Mouse (Mus musculus) left cerebral cortex, adult 11 months (tissue): ENCODE results near the gene 4931422A03Rik.

Experiments
- DNase-seq: peaks from one replicate; pipeline ENCODE4 v3.0.0; 2022; ENCODE audit warnings: low spot score

Gene 4931422A03Rik

GRCm38 (mm10) chr2:103935691-103936435 is 92.3 kb downstream of the 4931422A03Rik start:
- DNase-seq, result no peak

GRCm38 (mm10) chr2:103934670-103935069 is 93.5 kb downstream of the 4931422A03Rik start:
- no peak for DNase-seq

GRCm38 (mm10) chr2:103934270-103934669 is 93.9 kb downstream of the 4931422A03Rik start:
- DNase-seq, result no peak

- no peak for DNase-seq
Measured at GRCm38 (mm10) chr2:103932480-103932879, 95.7 kb downstream of the 4931422A03Rik start.

- no peak for DNase-seq
Measured at GRCm38 (mm10) chr2:103932025-103932424, 96.1 kb downstream of the 4931422A03Rik start.

- DNase-seq, result no peak
Measured at GRCm38 (mm10) chr2:103931511-103931911, 96.7 kb downstream of the 4931422A03Rik start.

GRCm38 (mm10) chr2:103930306-103931019 is 97.7 kb downstream of the 4931422A03Rik start:
- DNase-seq, result no peak

GRCm38 (mm10) chr2:103927610-103928145 is 100.5 kb downstream of the 4931422A03Rik start:
- DNase-seq, result no peak

GRCm38 (mm10) chr2:103926586-103927113 is 101.5 kb downstream of the 4931422A03Rik start:
- DNase-seq, result no peak

GRCm38 (mm10) chr2:103919488-103919887 is 108.7 kb downstream of the 4931422A03Rik start:
- DNase-seq, result no peak

- no peak for DNase-seq
Measured at GRCm38 (mm10) chr2:103918375-103918774, 109.8 kb downstream of the 4931422A03Rik start.

GRCm38 (mm10) chr2:103917375-103917774 is 110.8 kb downstream of the 4931422A03Rik start:
- no peak for DNase-seq
